Mouse (Mus musculus): ENCODE data around the gene Kdelc1. TPM values are rescaled to one million over a fixed set of nuclear protein-coding genes. Genes with fewer than 3 reads are reported as not detected.
A peak's percentile ranks its signal among the peaks of the same experiment; 100 is the strongest.

Gene Kdelc1
- total and polyA plus RNA-seq, 2 experiments from 2014 or later, result 8.4 to 15.9 TPM

DNA sequence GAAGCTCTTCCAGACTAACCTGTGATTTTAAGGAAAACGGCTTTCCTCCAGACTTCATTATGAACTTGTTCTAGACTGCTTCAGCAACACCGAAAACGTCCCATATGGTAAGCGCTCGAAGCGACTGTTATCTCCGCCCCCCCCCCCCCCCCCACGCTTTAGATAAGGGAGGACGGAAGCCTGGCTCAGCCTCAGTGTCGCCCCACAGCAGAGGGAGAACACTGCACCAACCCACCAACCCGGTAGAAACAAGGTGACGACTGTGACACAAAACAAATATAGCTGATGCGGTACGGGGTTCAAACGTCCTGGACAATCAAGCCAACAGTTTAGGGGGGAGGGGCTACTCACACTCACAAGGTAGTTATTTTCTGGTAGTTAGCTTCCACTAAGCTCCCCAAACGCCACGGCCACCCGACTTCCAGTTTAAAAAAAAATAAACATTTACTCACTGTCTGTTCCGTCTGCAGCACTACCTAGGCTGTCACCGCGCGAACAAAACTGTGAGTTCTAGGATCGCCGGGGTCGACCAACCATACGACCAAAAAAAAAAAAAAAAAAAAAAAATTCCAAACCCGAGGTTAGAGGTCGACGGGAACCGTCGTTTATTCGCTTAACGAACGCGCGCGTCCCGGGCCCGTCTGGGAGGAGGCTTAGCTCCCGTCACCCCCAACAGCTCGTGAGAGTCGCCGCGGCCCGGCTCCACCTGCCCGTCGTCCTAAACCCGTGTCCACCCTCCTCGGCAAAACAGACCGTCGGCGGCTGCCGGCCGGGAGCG lies 17.0 kb downstream of the Kdelc1 start:
- DNase-seq (ENCODE audit: low spot score), result peak; percentile 46
- Histone ChIP-seq H3K36me3 (ENCODE audit: insufficient read depth, low read length) (peaks cover 8% of the 10 kb centered on the region; the same call in 1 of the 2 replicates), H3K4me2 (ENCODE audit: low read depth, low read length) (peak overlapping the region; percentile 66), H3K9ac (replicated peaks; ENCODE audit: low read length) (peak overlapping the region; percentile 72), H3K4me3 (ENCODE audit: low read length) (peak overlapping the region; percentile 92), H3K27me3 (ENCODE audit: insufficient read depth, low read length) (no peaks in the 10 kb centered on the region), H3K27ac (peak overlapping the region; percentile 80), H3K4me1 (ENCODE audit: insufficient read depth, low read length) (no peaks in the 10 kb centered on the region), H3K9me3 (ENCODE audit: low read length) (no peaks in the 10 kb centered on the region)
- WGBS, result under 1% methylated on average over 55 of the region's 55 CpGs
- ATAC-seq, result peak; percentile 82
- no peak for TF ChIP-seq CTCF (IDR thresholded peaks at IDR 0.05; ENCODE audit: low read depth)

DNA sequence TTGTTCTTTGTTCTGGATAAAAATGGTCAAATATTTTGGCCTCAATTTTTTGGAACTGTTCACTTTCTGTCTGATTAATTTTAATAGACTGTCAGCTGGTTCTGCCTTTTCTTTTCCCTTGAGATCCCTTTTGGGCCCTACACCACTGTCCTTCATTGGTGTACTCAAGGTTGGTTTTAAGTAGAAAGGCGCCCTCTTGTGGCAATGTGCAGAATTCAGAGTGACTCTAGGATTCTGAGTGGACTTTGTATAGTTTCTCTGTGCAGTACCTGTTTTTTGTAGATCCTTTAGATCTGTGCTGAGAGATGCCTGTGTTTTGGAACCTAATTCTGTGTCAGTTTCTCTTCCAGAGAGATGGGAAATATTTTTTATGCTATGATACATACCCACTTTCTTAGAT lies 54.0 kb downstream of the Kdelc1 start:
- no peak overlapping the region for H3K27ac ChIP-seq
- no peak overlapping the region for H3K4me3 ChIP-seq (ENCODE audit: low read length)
- no peaks in the 10 kb centered on the region for H3K36me3 ChIP-seq (ENCODE audit: insufficient read depth, low read length)
- H3K9me3 ChIP-seq (ENCODE audit: low read length), result no peaks in the 10 kb centered on the region
- H3K4me2 ChIP-seq (ENCODE audit: low read depth, low read length), result no peak overlapping the region
- no peaks in the 10 kb centered on the region for H3K27me3 ChIP-seq (ENCODE audit: insufficient read depth, low read length)
- ATAC-seq (peak; percentile 49; the same call in 1 of the 2 replicates), DNase-seq (ENCODE audit: low spot score) (peak; percentile 65)
- no peaks in the 10 kb centered on the region for H3K4me1 ChIP-seq (ENCODE audit: insufficient read depth, low read length)
- TF ChIP-seq CTCF (IDR thresholded peaks at IDR 0.05; ENCODE audit: low read depth), result peak; percentile 68
- WGBS, result 0% methylated on average over 1 of the region's 1 CpGs
- H3K9ac ChIP-seq (replicated peaks; ENCODE audit: low read length), result no peak overlapping the region

DNA sequence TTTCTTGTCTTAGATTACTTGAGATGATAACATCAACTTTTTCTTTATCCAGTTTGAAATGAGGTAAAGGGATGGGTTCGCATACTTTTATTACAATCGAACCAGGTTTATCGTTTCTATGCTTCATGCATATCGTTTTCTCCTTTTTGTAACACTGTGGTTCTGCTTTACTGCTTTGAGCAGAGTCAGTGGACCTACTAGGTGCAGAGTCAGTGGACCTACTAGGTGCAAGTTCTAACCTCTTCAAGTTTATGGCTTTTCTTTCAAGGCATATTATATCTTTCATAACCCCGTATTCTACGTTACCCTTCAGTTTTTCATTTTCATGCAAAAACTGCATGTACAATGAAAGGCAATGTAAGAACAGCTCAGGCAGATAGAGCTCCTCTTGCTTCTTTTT lies 55.2 kb downstream of the Kdelc1 start:
- no peak overlapping the region for H3K27ac ChIP-seq
- DNase-seq (ENCODE audit: low spot score) (no peak), ATAC-seq (no peak)
- 95% methylated on average over 6 of the region's 6 CpGs for WGBS
- no peak overlapping the region for H3K9ac ChIP-seq (replicated peaks; ENCODE audit: low read length)
- no peak overlapping the region for H3K4me3 ChIP-seq (ENCODE audit: low read length)
- TF ChIP-seq CTCF (IDR thresholded peaks at IDR 0.05; ENCODE audit: low read depth), result no peak
- H3K9me3 ChIP-seq (ENCODE audit: low read length), result no peaks in the 10 kb centered on the region
- H3K36me3 ChIP-seq (ENCODE audit: insufficient read depth, low read length), result no peaks in the 10 kb centered on the region
- no peak overlapping the region for H3K4me2 ChIP-seq (ENCODE audit: low read depth, low read length)
- H3K4me1 ChIP-seq (ENCODE audit: insufficient read depth, low read length), result no peaks in the 10 kb centered on the region
- no peaks in the 10 kb centered on the region for H3K27me3 ChIP-seq (ENCODE audit: insufficient read depth, low read length)

DNA sequence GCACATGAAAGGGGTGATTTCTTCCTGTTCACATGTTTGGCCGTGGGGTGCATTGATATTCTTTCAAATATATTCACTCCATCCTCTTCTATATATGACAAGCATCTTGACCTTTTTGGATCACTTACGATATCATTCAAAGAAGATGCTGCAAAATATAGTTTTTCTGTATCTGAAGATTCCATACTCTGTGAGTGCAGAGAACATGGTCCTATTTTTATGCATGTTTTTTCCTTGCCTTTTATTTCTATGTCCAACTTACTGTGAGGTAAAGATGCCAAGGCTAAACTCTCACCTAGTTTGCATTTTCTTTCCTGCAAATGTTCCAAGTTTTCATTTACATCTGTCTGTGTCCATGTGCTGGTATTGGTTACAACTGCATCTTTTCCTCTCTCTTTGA lies 56.8 kb downstream of the Kdelc1 start, which contains the start of gene Gm8251:
Gm8251 (minus strand) TSS at position 101 of the 400 bp plus-strand sequence.
- no peak for DNase-seq (ENCODE audit: low spot score)
- 93% methylated on average over 2 of the region's 2 CpGs for WGBS
- no peak for ATAC-seq
- Histone ChIP-seq H3K27ac (no peak within 1 kb of the TSS), H3K9me3 (ENCODE audit: low read length) (no peaks in the 10 kb centered on the region), H3K36me3 (ENCODE audit: insufficient read depth, low read length) (no peaks in the 10 kb centered on the region), H3K4me1 (ENCODE audit: insufficient read depth, low read length) (no peaks in the 10 kb centered on the region), H3K9ac (replicated peaks; ENCODE audit: low read length) (no peak within 1 kb of the TSS), H3K4me3 (ENCODE audit: low read length) (no peak within 1 kb of the TSS), H3K4me2 (ENCODE audit: low read depth, low read length) (no peak within 1 kb of the TSS), H3K27me3 (ENCODE audit: insufficient read depth, low read length) (no peaks in the 10 kb centered on the region)
- TF ChIP-seq CTCF (IDR thresholded peaks at IDR 0.05; ENCODE audit: low read depth), result no peak

DNA sequence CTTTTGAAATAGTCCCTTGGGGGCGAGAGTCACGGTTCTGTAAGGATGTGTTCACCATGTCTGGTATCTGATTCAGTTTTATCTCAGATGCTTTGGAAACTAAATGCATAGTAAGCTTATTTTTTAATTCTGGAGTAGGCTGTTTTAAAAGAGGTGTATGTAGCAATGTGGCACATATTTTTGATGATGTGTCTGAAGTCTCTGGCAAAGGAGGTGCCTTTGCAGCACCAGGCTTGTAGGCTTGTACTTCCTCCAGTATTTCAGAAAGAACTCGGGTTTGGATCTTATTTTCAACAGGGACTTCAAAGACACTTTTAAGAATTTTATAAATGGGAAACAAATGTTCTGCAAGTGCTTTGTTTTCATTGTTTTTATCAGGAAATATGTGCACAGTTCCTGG lies 60.8 kb downstream of the Kdelc1 start:
- no peaks in the 10 kb centered on the region for H3K36me3 ChIP-seq (ENCODE audit: insufficient read depth, low read length)
- H3K4me1 ChIP-seq (ENCODE audit: insufficient read depth, low read length), result no peaks in the 10 kb centered on the region
- no peaks in the 10 kb centered on the region for H3K9me3 ChIP-seq (ENCODE audit: low read length)
- H3K9ac ChIP-seq (replicated peaks; ENCODE audit: low read length), result no peak overlapping the region
- H3K27ac ChIP-seq, result no peak overlapping the region
- no peaks in the 10 kb centered on the region for H3K27me3 ChIP-seq (ENCODE audit: insufficient read depth, low read length)
- ATAC-seq (no peak), DNase-seq (ENCODE audit: low spot score) (no peak)
- WGBS, result 89% methylated on average over 3 of the region's 3 CpGs
- TF ChIP-seq CTCF (IDR thresholded peaks at IDR 0.05; ENCODE audit: low read depth), result no peak
- no peak overlapping the region for H3K4me3 ChIP-seq (ENCODE audit: low read length)
- H3K4me2 ChIP-seq (ENCODE audit: low read depth, low read length), result no peak overlapping the region

Other genes with a start within 250 kb of the Kdelc1 start
- 26.4 and 28.5 TPM in 2 replicates for gene Tpp2, start 185.2 kb downstream of the Kdelc1 start, total RNA-seq (2014; rRNA removed)
- gene Tpp2, start 185.2 kb downstream of the Kdelc1 start, polyA plus RNA-seq (2015; fragmentation: Nextera tagmentation; extraction: Ambion mirVana), result 46.2 and 49.8 TPM in 2 replicates
- 0.21 and 0.86 TPM in 2 replicates for gene Mettl21c, start 98.8 kb downstream of the Kdelc1 start, total RNA-seq (2014; rRNA removed)
- gene Mettl21c, start 98.8 kb downstream of the Kdelc1 start, polyA plus RNA-seq (2015; fragmentation: Nextera tagmentation; extraction: Ambion mirVana), result 1.5 and 1.8 TPM in 2 replicates
- gene Gm8251, start 56.9 kb downstream of the Kdelc1 start, total RNA-seq (2014; rRNA removed), result 0.04 TPM in 1 of 2 replicates, not detected in the other
- 0.03 and 0.05 TPM in 2 replicates for gene Gm8251, start 56.9 kb downstream of the Kdelc1 start, polyA plus RNA-seq (2015; fragmentation: Nextera tagmentation; extraction: Ambion mirVana)
- gene Tex30, start 16.4 kb downstream of the Kdelc1 start, total RNA-seq (2014; rRNA removed), result 10.6 and 14.2 TPM in 2 replicates
- gene Tex30, start 16.4 kb downstream of the Kdelc1 start, polyA plus RNA-seq (2015; fragmentation: Nextera tagmentation; extraction: Ambion mirVana), result 44.0 and 47.5 TPM in 2 replicates
- gene Bivm, start 149 bp upstream of the Kdelc1 start, total RNA-seq (2014; rRNA removed), result 28.0 and 30.0 TPM in 2 replicates
- 20.9 and 21.3 TPM in 2 replicates for gene Bivm, start 149 bp upstream of the Kdelc1 start, polyA plus RNA-seq (2015; fragmentation: Nextera tagmentation; extraction: Ambion mirVana)
- 13.0 and 14.2 TPM in 2 replicates for gene Ercc5, start 28.9 kb upstream of the Kdelc1 start, total RNA-seq (2014; rRNA removed)
- 19.8 and 21.0 TPM in 2 replicates for gene Ercc5, start 28.9 kb upstream of the Kdelc1 start, polyA plus RNA-seq (2015; fragmentation: Nextera tagmentation; extraction: Ambion mirVana)
- not detected in 2 replicates for gene Mettl21e, start 100.2 kb upstream of the Kdelc1 start, total RNA-seq (2014; rRNA removed)
- gene Mettl21e, start 100.2 kb upstream of the Kdelc1 start, polyA plus RNA-seq (2015; fragmentation: Nextera tagmentation; extraction: Ambion mirVana), result not detected in 2 replicates